Mouse (Mus musculus) thymus, adult 2 months (tissue): ENCODE measurements around the gene Dnaja1.

Experiments used
- CTCF ChIP-seq: fragments of 200-500 bp; IDR thresholded peaks from 2 replicates; pipeline ENCODE4 v1.5.1; 2012; ENCODE audit warnings: mild to moderate bottlenecking, control low read depth, low read length, moderate library complexity, borderline replicate concordance; ENCODE audit not compliant: control insufficient read depth, poor library complexity, insufficient read depth; ENCODE audit errors: extremely low read depth
- POLR2A ChIP-seq: fragments of 200-500 bp; IDR thresholded peaks from 2 replicates; pipeline ENCODE4 v1.6.1; 2012; ENCODE audit warnings: mild to moderate bottlenecking, low read length, control low read depth, moderate library complexity; ENCODE audit not compliant: control insufficient read depth, poor library complexity, insufficient read depth; ENCODE audit errors: extremely low read depth

DNA sequence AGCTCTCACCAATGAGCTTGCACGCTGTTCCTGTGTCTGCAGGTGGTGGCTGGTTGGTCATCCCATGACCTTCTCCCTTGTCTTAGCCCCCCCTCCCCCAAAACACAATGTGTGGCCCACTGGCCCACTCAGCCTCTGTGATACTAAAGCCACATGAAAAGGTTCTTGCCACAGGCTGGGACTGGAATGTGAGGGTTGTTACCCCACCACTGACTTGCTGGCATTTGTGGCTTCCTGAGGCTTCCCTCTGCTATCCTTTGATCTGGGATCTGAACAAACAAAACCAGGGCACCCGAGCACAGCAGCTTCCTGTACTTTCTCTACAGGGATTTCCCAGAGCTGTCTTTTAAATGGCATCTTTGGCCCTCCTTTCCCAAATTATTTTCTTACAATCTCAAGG lies 55.2 kb downstream of the Dnaja1 start:
- TF ChIP-seq CTCF (no peak), POLR2A (no peak)
